Mouse (Mus musculus) ES-E14 (cell line): ENCODE measurements around the gene Hnrnph2.

Experiments used
- CHD2 ChIP-seq: IDR thresholded peaks from 2 replicates; pipeline ENCODE4 v1.6.1; 2014; ENCODE audit warnings: mild to moderate bottlenecking, low read depth, low read length, inconsistent platforms
- HCFC1 ChIP-seq: IDR thresholded peaks from 2 replicates; pipeline ENCODE4 v1.6.1; 2012; ENCODE audit warnings: low read length, inconsistent platforms, borderline replicate concordance; ENCODE audit not compliant: insufficient read depth
- MAFK ChIP-seq: IDR thresholded peaks from 2 replicates; pipeline ENCODE4 v1.6.1; 2014; ENCODE audit warnings: mild to moderate bottlenecking, low read depth, low read length, inconsistent platforms; ENCODE audit not compliant: insufficient read depth
- ZC3H11A ChIP-seq: IDR thresholded peaks from 2 replicates; pipeline ENCODE4 v1.6.1; 2012; ENCODE audit warnings: low read depth, mild to moderate bottlenecking, inconsistent platforms, low read length, borderline replicate concordance
- ZNF384 ChIP-seq: IDR thresholded peaks from 2 replicates; pipeline ENCODE4 v1.6.1; 2012; ENCODE audit warnings: low read depth, low read length, inconsistent platforms

- TF ChIP-seq CHD2 (no peak), MAFK (no peak), HCFC1 (no peak), ZNF384 (no peak), ZC3H11A (no peak)
These were observed 23.1 kb upstream of the Hnrnph2 start for GRCm38 (mm10) chrX:134577896-134578295.
